Mouse (Mus musculus) cortical plate, adult 2 months (tissue): ENCODE measurements around the gene Cdc42. TPM values are rescaled to one million over a fixed set of nuclear protein-coding genes. Genes with fewer than 3 reads are reported as not detected.

Experiments
- H3K27ac ChIP-seq: fragments of 200-500 bp; 2 replicates; pipeline ENCODE4 v1.5.1; 2012; ENCODE audit warnings: low read length, control low read depth, inconsistent platforms; ENCODE audit not compliant: insufficient read depth
- H3K4me1 ChIP-seq: fragments of 200-500 bp; 2 replicates; pipeline ENCODE4 v1.6.1; 2011; ENCODE audit warnings: low read length; ENCODE audit not compliant: control insufficient read depth, insufficient read depth
- H3K4me3 ChIP-seq: fragments of 200-500 bp; 2 replicates; pipeline ENCODE4 v1.5.1; 2011; ENCODE audit warnings: mild to moderate bottlenecking, low read length, control low read depth; ENCODE audit not compliant: insufficient read depth
- CTCF ChIP-seq: fragments of 200-500 bp; IDR thresholded peaks from 2 replicates; pipeline ENCODE4 v1.5.1; 2011; ENCODE audit warnings: mild to moderate bottlenecking, control low read depth, low read length; ENCODE audit not compliant: insufficient read depth; ENCODE audit errors: extremely low read depth
- POLR2A ChIP-seq: fragments of 200-500 bp; IDR thresholded peaks from 2 replicates; pipeline ENCODE4 v1.6.1; 2011; ENCODE audit warnings: mild to moderate bottlenecking, low read length, control low read depth; ENCODE audit not compliant: insufficient read depth; ENCODE audit errors: extremely low read depth
- polyA plus RNA-seq: library from polyadenylated mRNA; depleted of rRNA; stranded (reverse); fragments of >200 nt; gene quantifications from 2 replicates; pipeline ENCODE4 v1.2.3, GENCODE M21; 2012

The Cdc42 gene
- polyA plus RNA-seq, 1 experiment: 397 TPM

DNA sequence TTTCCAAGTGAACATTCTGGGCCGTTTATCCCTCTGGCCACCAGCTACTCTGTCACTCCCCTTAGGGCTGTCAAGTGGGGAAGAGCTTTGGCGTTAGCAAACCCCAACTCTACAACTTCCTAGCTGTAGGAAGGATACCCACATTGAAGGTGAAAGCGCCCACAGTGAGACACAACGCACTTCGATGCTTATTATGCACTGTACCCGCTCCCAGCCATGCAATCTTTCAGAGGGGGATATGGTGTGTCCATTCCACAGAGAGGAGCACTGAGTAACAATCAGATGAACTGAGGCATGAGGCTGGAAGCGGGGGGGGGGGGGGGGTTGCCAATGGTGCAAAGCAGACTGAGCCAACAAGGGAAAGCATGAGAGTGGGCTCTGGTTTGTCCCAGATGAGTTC is 52.5 kb downstream of the Cdc42 start:
- Histone ChIP-seq H3K4me1 (peaks cover 1% of the 10 kb centered on the region; the same call in 1 of the 2 replicates), H3K4me3 (no peak overlapping the region), H3K27ac (no peak overlapping the region)
- no peak for TF ChIP-seq CTCF
- TF ChIP-seq POLR2A: no peak

DNA sequence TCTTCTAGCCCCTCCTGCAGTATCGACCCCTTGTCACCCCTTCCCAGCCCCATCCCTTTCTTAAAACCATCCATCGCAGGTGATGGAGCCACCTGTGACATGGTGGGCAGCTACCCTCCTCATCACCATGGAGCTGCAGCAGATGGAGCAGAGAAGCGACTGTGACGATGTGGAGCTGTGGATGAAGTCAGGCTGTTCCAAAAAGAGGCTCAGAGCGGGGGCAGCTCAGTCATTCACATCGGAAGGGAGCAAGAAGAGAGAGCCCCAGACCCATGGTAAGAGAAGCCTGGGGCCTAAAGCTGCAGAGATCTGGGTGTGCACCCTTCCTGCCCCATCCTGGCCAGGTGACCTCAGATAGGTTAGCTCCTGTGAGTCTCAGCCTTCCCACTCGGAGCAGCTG is 53.4 kb downstream of the Cdc42 start:
- Histone ChIP-seq H3K27ac (no peak overlapping the region), H3K4me3 (no peak overlapping the region), H3K4me1 (peaks cover 1% of the 10 kb centered on the region; the same call in 1 of the 2 replicates)
- TF ChIP-seq POLR2A: no peak
- TF ChIP-seq CTCF: no peak

DNA sequence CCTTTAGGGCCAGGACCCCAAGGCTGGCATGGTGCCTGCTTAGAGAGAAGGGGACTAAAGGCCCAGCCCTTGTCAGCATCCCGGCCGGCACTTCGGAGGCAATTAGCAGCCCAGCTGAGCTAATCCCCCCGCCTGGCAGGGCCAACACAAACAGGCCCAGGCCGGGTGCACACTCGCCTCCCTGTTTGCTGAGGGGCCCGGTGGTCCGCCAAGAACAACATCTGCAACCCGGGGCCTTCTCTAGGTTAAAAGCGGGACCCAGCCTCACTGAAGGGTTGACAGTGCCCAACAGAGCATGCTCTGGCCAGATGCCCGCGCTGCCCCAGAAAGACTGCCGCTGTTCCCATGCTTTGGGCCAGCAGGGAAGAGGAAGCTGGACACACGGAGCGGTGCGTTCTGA is 55.9 kb downstream of the Cdc42 start:
- H3K27ac ChIP-seq: no peak overlapping the region
- peaks cover 3% of the 10 kb centered on the region for H3K4me1 ChIP-seq
- no peak overlapping the region for H3K4me3 ChIP-seq
- TF ChIP-seq CTCF (no peak), POLR2A (no peak)

DNA sequence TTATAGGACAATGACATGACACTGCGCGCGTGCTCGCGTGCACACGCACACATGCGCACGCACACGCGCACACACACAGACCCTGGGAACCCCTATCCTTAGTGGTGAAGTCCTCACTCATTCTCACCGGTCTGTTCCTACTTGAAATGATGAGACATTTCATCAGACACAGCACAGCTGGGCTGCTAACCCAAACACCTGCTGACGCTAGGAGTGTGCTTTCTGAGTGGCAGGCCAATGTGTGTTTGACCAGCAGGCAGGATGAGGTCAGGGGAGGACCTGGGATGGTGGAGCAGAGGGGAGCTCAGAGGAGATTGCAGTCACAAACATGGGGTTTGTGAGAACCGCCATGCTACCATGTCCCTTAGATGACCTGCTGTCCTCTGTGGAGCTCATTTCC is 57.3 kb downstream of the Cdc42 start:
- H3K27ac ChIP-seq: no peak overlapping the region
- peaks cover 3% of the 10 kb centered on the region for H3K4me1 ChIP-seq
- H3K4me3 ChIP-seq: no peak overlapping the region
- no peak for TF ChIP-seq CTCF
- TF ChIP-seq POLR2A: no peak

DNA sequence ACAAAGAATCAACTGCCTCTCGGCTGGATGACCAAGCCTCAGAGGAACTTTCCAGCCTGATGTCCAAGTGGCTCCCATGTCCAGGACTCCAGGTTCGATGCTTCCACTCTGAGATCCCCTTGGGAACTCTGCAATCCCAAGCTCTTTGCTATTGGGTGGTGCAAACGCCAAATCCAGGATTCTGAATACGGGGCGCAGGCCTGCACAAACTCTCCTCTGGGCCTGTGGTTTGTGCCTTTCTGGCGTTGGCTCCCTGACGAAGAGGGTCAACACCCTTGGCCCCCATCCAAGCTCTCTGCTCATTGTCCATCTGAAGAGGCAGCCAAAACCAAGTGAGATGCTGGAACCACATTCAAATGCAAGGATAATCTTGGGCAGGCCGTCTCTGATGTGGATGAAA is 59.1 kb downstream of the Cdc42 start:
- H3K27ac ChIP-seq: no peak overlapping the region
- H3K4me3 ChIP-seq: no peak overlapping the region
- H3K4me1 ChIP-seq: peaks cover 5% of the 10 kb centered on the region
- TF ChIP-seq CTCF (no peak), POLR2A (no peak)

DNA sequence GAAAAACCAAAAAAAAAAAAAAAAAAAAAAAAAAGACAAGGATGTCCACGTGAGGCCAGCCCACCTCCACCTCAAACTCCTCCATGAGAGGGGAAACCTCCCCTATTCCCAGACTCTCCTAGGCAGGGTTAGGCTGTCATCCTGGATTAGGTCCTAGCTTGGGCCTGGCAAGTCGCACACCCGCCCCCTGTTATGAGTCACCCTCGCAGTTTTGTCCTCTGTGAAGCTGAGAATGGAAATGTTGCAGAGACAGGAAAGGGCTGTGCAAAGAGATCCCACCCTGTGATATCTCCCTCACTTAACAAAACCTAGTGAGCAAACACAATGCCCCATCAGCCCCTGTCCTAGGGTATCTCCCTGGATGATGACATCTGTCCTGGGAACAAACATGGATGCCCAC is 59.9 kb downstream of the Cdc42 start:
- peaks cover 5% of the 10 kb centered on the region for H3K4me1 ChIP-seq
- H3K4me3 ChIP-seq: no peak overlapping the region
- TF ChIP-seq CTCF: no peak
- TF ChIP-seq POLR2A: no peak
- no peak overlapping the region for H3K27ac ChIP-seq

DNA sequence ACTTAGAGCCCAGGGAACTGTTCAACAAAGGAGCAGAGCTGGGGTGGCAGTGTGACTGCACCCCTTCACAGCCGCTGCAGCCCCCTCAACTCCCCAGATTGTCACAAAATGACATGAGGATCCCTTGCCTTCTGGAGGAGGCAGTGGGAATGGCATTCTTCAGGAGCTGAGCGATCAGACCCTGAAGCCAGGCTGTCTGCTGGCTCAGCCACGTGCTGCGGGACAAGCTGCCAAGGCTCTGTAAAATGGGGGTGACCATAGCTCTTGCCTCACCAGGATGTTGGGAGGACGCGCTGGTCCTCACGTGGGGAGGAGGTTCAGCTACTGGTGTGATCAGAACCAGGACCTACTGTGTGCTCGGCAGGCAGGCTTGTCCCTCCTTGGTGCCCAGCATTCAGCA is 62.6 kb downstream of the Cdc42 start:
- H3K4me3 ChIP-seq: no peak overlapping the region
- H3K4me1 ChIP-seq: peaks cover 5% of the 10 kb centered on the region
- no peak for TF ChIP-seq CTCF
- TF ChIP-seq POLR2A: no peak
- 0 out of 2 replicates have a peak overlapping the region, but pooled peaks have one; percentile 6 for H3K27ac ChIP-seq

DNA sequence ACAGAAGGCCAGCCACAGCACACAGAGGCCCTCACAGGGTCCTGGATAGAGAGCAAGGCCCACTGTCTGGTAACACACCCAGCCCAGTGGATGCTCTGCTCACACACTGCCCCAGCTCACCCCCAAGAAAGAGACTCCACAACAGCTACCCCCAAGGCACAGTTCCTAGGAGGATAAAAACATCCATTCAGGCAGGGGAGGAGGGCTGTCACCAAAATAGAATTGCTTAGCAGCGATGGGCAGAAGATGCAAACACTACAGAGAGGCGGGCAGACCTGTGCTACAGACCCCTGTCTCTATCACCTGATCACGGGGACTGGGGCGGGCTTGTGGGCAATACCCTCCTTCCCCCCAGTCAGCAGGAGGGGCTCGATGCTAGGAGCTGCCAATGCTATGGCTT is 63.0 kb downstream of the Cdc42 start:
- Histone ChIP-seq H3K4me3 (no peak overlapping the region), H3K27ac (peak overlapping the region; percentile 50; the same call in 1 of the 2 replicates), H3K4me1 (peaks cover 6% of the 10 kb centered on the region)
- TF ChIP-seq CTCF (no peak), POLR2A (no peak)

DNA sequence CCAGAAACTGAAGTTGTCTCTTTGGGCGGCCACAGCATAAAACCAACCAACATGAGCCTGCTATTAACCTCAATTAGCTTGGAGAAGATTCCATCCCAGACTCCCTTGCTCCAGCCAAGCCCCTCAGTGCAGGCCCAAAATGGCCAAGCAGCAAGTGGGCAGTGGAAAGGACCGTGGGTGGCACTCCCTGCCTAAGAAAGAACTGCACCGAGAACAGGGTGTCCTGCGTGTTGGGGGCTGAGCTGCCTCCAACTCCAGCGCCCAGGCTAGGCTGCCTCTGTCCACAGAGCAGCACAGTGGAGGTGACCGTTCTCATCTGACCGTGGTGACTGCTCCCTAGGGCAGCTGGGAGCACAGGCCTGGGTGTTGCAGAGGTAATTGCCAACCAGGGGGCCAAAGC is 63.5 kb downstream of the Cdc42 start:
- Histone ChIP-seq H3K4me1 (peaks cover 6% of the 10 kb centered on the region), H3K4me3 (no peak overlapping the region), H3K27ac (peak overlapping the region; percentile 50; the same call in 1 of the 2 replicates)
- no peak for TF ChIP-seq POLR2A
- no peak for TF ChIP-seq CTCF

DNA sequence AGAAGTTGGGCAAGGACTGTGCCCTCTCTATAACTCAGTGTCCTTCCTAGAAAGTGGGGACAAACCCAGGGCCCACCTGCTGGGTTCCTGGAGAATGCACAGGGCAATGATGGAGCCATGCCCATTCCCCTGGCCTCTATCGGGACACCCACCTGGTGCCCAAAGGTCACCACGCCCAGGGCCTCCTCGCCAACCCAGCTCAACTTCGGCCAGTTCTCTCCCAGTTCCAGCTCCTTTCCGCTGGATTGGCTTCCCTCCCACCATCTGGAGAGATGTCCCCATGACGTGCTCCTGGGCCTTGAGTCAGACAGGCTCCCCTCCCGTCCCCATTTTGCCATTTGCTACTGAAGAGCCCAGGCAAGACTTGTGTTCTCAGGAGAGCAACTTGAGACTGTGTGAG is 64.9 kb downstream of the Cdc42 start:
- H3K27ac ChIP-seq: no peak overlapping the region
- no peak for TF ChIP-seq POLR2A
- no peak for TF ChIP-seq CTCF
- H3K4me3 ChIP-seq: no peak overlapping the region
- peaks cover 5% of the 10 kb centered on the region for H3K4me1 ChIP-seq

DNA sequence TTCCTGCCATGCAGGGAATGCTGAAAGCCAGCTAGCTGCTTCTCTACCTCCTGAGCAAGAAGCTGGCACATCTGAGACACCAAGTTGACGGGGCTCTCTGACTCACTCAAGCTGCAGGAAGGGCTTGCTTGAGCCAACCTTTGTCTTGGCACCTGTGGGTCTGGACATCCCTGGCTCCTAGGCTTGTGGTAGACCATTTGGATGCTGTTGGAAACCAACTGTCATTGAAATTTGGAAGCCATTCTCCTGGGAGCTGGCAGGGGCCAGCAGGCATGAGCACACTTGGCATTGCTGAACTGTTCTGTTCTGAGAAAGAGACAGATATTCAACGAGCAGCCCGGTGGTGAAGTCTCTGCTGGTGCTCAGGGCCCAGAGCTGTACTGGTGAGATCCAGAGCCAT is 67.3 kb downstream of the Cdc42 start:
- no peak overlapping the region for H3K4me3 ChIP-seq
- TF ChIP-seq POLR2A (no peak), CTCF (no peak)
- H3K4me1 ChIP-seq: peaks cover 5% of the 10 kb centered on the region
- H3K27ac ChIP-seq: no peak overlapping the region
